Mouse (Mus musculus) liver, adult 10 weeks (tissue): ENCODE data around the gene Arhgap27. TPM values are rescaled to one million over a fixed set of nuclear protein-coding genes. Genes with fewer than 3 reads are reported as not detected.

ENCODE experiments used
- polyA plus RNA-seq: library from polyadenylated mRNA; stranded (reverse); fragments of 350-450 nt; fragmentation: Illumina TruSeq; extraction: RNeasy Lipid Tissue Mini Kit (QIAGEN cat#74804); gene quantifications from one replicate; pipeline ENCODE4 v1.2.3, GENCODE M21; 2014; ENCODE audit warnings: low read depth, low replicate concordance

Gene Arhgap27
- polyA plus RNA-seq = not detected

DNA sequence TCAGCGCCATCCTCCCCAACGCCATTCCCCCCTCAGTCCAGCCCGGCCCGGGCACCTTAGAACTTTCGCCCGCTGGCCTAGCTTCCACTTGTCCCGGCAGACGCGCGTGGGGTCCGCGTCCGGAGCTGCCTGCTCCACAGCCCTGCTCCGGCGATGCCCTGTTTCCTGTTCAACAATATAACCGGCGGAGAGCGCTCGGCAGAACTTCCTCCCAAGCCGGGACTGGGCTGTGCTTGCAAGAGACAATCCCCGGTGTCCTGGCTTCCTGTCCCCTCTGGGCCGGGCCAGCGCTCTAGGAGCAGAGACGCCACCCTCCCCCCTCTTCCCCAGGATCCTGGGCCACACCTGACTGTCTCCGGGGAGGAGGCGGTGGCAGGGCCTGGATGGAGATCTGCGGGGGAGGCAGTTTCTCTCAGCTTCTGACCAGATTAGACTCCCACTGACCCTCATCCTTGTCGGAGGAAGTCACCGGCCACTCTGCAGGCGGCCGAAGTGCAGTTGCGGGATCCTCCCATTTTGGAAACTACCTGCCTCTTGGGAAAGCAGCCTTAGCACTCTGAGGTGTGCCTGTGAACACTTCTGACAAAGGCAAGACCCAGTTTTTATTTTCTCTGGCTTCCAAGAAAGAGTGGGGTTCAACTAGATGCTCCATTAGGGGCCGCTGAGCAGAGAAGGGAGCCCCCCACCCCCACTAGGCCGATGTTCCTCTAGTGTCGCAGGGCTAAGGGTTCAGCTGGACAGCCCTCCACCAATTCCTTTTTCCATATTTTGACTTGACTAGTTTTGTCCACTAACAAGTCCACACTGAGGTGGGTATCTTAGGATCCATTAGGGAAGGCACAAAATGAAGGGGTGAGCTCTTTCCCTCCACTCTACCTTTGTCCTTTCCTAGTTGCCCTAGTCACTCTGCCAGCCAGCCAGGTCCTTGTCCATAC is at the start of gene Arhgap27:
Arhgap27 (minus strand) TSS at position 479 of the 935 bp plus-strand sequence.

DNA sequence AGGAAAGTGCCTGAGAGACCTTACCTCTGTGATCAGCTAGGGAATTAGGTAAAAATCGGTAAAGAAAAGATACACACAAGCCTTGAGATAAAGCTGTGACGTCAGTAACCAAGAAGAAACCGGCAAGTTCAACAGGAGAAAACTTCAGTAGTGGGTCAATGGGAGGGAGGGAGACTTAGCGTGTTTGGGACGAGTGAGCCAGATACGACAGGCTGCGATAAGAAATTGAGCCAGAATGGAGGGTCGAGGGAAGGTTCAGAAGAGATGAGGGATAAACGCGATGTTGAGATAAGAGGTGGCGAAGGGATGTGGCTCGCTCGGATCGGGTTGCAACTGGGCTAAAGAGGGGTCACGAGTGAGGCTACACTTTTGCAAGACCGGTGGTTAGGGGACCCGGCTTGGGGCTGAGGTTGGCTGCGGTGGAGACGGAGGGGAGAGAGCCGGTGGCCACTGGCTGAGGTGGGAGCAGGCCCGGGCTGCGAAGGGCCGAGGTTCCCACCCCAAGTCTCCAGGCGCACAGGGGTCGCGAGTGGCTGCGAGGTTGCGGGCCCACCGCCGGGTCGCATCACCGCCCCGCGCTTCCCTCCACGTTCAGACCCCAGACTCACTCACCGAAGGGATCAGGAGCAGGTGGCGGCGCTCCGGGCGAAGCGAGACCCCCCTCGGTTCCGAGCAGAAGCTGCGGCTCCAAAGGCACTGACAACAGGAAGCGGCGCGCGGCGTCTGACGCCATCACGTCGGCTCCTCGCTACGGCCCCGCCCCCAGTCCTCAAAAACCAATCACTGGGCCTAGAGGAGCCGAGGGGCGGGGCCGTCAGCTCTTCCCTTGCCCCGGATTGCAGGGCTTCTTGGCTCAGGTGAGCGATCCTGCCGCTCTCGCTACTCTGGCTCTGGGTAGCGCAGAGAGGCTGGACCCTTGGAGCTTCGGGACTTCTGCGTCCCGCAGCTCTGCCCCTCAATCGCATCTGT is 48.8 kb upstream of the Arhgap27 start, which contains the start of gene Plekhm1:
Plekhm1 (minus strand) TSS at position 707 of the 969 bp plus-strand sequence.

Other genes starting within 250 kb of the Arhgap27 start
- gene Hexim1, start 247.5 kb downstream of the Arhgap27 start, polyA plus RNA-seq = 16.2 TPM
- 0.26 TPM for gene Hexim2, start 231.3 kb downstream of the Arhgap27 start, polyA plus RNA-seq
- 0.56 TPM for gene Fmnl1, start 192.6 kb downstream of the Arhgap27 start, polyA plus RNA-seq
- not detected for gene 1700023F06Rik, start 155.1 kb downstream of the Arhgap27 start, polyA plus RNA-seq
- gene Spata32, start 145.3 kb downstream of the Arhgap27 start, polyA plus RNA-seq = not detected
- 0.08 TPM for gene Map3k14, start 96.2 kb downstream of the Arhgap27 start, polyA plus RNA-seq
- gene Plekhm1, start 49.0 kb upstream of the Arhgap27 start, polyA plus RNA-seq = 1.1 TPM
- not detected for gene Lrrc37a, start 140.9 kb upstream of the Arhgap27 start, polyA plus RNA-seq